Mouse (Mus musculus): ENCODE data around the gene Anapc15. TPM values are rescaled to one million over a fixed set of nuclear protein-coding genes. Genes with fewer than 3 reads are reported as not detected.
A peak's percentile ranks its signal among the peaks of the same experiment; 100 is the strongest.

Anapc15 gene
- polyA plus RNA-seq, 1 experiment from 2014 or later, result 54.0 TPM

GRCm38 (mm10) chr7:101882413-101883154 lies 19.1 kb downstream of the Anapc15 start:
- Histone ChIP-seq H3K4me1 (ENCODE audit: control insufficient read depth, insufficient read depth, low read length) (no peaks in the 10 kb centered on the region), H3K4me3 (ENCODE audit: low read length) (no peak overlapping the region), H3K4me2 (ENCODE audit: low read depth, low read length) (no peak overlapping the region), H3K27ac (ENCODE audit: low read length) (no peak overlapping the region), H3K9me3 (replicated peaks; ENCODE audit: control insufficient read depth, low read length) (no peaks in the 10 kb centered on the region), H3K36me3 (ENCODE audit: control insufficient read depth, insufficient read depth) (no peaks in the 10 kb centered on the region), H3K27me3 (ENCODE audit: control insufficient read depth, insufficient read depth, low read length) (no peaks in the 10 kb centered on the region), H3K9ac (ENCODE audit: low read length) (no peak overlapping the region)
- whole genome bisulfite sequencing, result 66% methylated on average over 9 of the region's 9 CpGs
- no peak for ATAC-seq (replicated peaks; ENCODE audit: extremely low read depth, insufficient read depth, low FRiP score)

DNA sequence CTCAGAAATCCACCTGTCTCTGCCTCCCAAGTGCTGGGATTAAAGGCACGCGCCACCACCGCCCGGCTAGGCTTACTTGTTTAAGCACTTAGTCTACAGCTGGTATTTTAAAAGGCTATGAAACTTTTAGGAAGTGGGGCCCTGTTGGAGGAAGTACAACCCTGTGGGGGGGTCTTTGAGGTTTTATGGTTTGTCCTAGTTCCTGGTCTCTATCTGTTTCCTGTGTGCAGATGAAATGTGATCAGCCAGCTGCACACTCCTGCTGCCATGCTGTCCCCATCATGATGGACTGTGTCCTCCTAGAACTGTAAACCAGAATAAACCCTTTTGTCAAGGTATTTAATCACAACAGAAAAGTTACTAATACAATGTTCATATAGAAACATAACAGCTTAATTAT lies 20.6 kb downstream of the Anapc15 start:
- H3K4me3 ChIP-seq (ENCODE audit: low read length), result no peak overlapping the region
- no peak overlapping the region for H3K4me2 ChIP-seq (ENCODE audit: low read depth, low read length)
- no peak for ATAC-seq (replicated peaks; ENCODE audit: extremely low read depth, insufficient read depth, low FRiP score)
- H3K36me3 ChIP-seq (ENCODE audit: control insufficient read depth, insufficient read depth), result no peaks in the 10 kb centered on the region
- H3K4me1 ChIP-seq (ENCODE audit: control insufficient read depth, insufficient read depth, low read length), result no peaks in the 10 kb centered on the region
- no peaks in the 10 kb centered on the region for H3K27me3 ChIP-seq (ENCODE audit: control insufficient read depth, insufficient read depth, low read length)
- no peak overlapping the region for H3K9ac ChIP-seq (ENCODE audit: low read length)
- WGBS, result 96% methylated on average over 4 of the region's 4 CpGs
- no peaks in the 10 kb centered on the region for H3K9me3 ChIP-seq (replicated peaks; ENCODE audit: control insufficient read depth, low read length)
- no peak overlapping the region for H3K27ac ChIP-seq (ENCODE audit: low read length)

GRCm38 (mm10) chr7:101886274-101886673 lies 22.8 kb downstream of the Anapc15 start:
- Histone ChIP-seq H3K27ac (ENCODE audit: low read length) (no peak overlapping the region), H3K27me3 (ENCODE audit: control insufficient read depth, insufficient read depth, low read length) (no peaks in the 10 kb centered on the region), H3K4me2 (ENCODE audit: low read depth, low read length) (no peak overlapping the region), H3K36me3 (ENCODE audit: control insufficient read depth, insufficient read depth) (no peaks in the 10 kb centered on the region), H3K9ac (ENCODE audit: low read length) (no peak overlapping the region), H3K4me1 (ENCODE audit: control insufficient read depth, insufficient read depth, low read length) (no peaks in the 10 kb centered on the region), H3K4me3 (ENCODE audit: low read length) (no peak overlapping the region), H3K9me3 (replicated peaks; ENCODE audit: control insufficient read depth, low read length) (no peaks in the 10 kb centered on the region)
- WGBS, result 69% methylated on average over 6 of the region's 6 CpGs
- ATAC-seq (replicated peaks; ENCODE audit: extremely low read depth, insufficient read depth, low FRiP score), result no peak

DNA sequence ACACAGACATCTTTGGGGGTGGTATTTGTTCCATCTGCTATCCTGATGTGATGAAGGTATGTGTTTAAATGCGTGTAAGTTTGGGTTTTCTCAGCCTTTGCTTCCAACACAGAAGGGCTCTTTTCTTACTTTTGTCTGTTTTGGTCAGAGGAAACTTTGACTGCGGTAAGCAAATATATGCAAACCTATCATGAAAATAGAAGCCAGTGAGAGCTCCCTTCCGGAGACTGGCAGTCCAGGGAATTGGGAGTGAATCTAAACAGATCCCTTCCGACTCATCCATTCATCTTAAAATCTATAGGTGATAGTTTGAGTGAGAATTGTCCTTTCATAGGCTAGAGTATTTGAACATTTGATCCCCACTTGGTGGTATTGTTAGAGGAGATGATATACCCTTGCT lies 24.9 kb downstream of the Anapc15 start:
- no peak overlapping the region for H3K4me2 ChIP-seq (ENCODE audit: low read depth, low read length)
- no peaks in the 10 kb centered on the region for H3K36me3 ChIP-seq (ENCODE audit: control insufficient read depth, insufficient read depth)
- no peaks in the 10 kb centered on the region for H3K9me3 ChIP-seq (replicated peaks; ENCODE audit: control insufficient read depth, low read length)
- H3K4me3 ChIP-seq (ENCODE audit: low read length), result no peak overlapping the region
- H3K27ac ChIP-seq (ENCODE audit: low read length), result no peak overlapping the region
- 76% methylated on average over 4 of the region's 4 CpGs for WGBS
- H3K4me1 ChIP-seq (ENCODE audit: control insufficient read depth, insufficient read depth, low read length), result no peaks in the 10 kb centered on the region
- no peak for ATAC-seq (replicated peaks; ENCODE audit: extremely low read depth, insufficient read depth, low FRiP score)
- no peaks in the 10 kb centered on the region for H3K27me3 ChIP-seq (ENCODE audit: control insufficient read depth, insufficient read depth, low read length)
- no peak overlapping the region for H3K9ac ChIP-seq (ENCODE audit: low read length)

DNA sequence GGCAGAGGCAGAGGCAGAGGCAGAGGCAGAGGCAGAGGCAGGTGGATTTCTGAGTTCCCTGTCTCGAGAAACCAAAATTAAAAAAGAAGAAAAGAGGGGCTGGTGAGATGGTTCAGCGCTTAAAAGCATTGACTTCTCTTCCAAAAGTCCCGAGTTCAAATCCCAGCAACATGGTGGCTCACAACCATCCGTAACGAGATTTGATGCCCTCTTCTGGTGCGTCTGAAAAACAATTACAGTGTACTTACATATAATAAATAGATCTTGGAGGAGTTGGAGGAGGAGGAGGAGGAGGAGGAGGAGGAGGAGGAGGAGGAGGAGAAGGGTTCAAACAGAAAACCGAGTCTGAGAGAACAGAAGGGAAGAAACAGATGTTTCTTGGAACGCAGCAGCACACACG lies 32.2 kb downstream of the Anapc15 start:
- Histone ChIP-seq H3K9ac (ENCODE audit: low read length) (peak overlapping the region; percentile 68), H3K27ac (ENCODE audit: low read length) (peak overlapping the region; percentile 89), H3K9me3 (replicated peaks; ENCODE audit: control insufficient read depth, low read length) (no peaks in the 10 kb centered on the region), H3K4me1 (ENCODE audit: control insufficient read depth, insufficient read depth, low read length) (peaks cover 4% of the 10 kb centered on the region), H3K4me3 (ENCODE audit: low read length) (peak overlapping the region; percentile 69), H3K36me3 (ENCODE audit: control insufficient read depth, insufficient read depth) (no peaks in the 10 kb centered on the region), H3K4me2 (ENCODE audit: low read depth, low read length) (peak overlapping the region; percentile 59), H3K27me3 (ENCODE audit: control insufficient read depth, insufficient read depth, low read length) (no peaks in the 10 kb centered on the region)
- ATAC-seq (replicated peaks; ENCODE audit: extremely low read depth, insufficient read depth, low FRiP score), result no peak
- 41% methylated on average over 9 of the region's 9 CpGs for WGBS

- under 1% methylated on average over 57 of the region's 57 CpGs for WGBS
- peak overlapping the region; percentile 89 for H3K27ac ChIP-seq (ENCODE audit: low read length)
- peak overlapping the region; percentile 59 for H3K4me2 ChIP-seq (ENCODE audit: low read depth, low read length)
- peak overlapping the region; percentile 69 for H3K4me3 ChIP-seq (ENCODE audit: low read length)
- no peaks in the 10 kb centered on the region for H3K36me3 ChIP-seq (ENCODE audit: control insufficient read depth, insufficient read depth)
- ATAC-seq (replicated peaks; ENCODE audit: extremely low read depth, insufficient read depth, low FRiP score), result peak; percentile 97
- H3K27me3 ChIP-seq (ENCODE audit: control insufficient read depth, insufficient read depth, low read length), result no peaks in the 10 kb centered on the region
- H3K4me1 ChIP-seq (ENCODE audit: control insufficient read depth, insufficient read depth, low read length), result peaks cover 4% of the 10 kb centered on the region
- peak overlapping the region; percentile 71 for H3K9ac ChIP-seq (ENCODE audit: low read length)
- H3K9me3 ChIP-seq (replicated peaks; ENCODE audit: control insufficient read depth, low read length), result no peaks in the 10 kb centered on the region
Observed at GRCm38 (mm10) chr7:101896104-101897066, 32.9 kb downstream of the Anapc15 start.

DNA sequence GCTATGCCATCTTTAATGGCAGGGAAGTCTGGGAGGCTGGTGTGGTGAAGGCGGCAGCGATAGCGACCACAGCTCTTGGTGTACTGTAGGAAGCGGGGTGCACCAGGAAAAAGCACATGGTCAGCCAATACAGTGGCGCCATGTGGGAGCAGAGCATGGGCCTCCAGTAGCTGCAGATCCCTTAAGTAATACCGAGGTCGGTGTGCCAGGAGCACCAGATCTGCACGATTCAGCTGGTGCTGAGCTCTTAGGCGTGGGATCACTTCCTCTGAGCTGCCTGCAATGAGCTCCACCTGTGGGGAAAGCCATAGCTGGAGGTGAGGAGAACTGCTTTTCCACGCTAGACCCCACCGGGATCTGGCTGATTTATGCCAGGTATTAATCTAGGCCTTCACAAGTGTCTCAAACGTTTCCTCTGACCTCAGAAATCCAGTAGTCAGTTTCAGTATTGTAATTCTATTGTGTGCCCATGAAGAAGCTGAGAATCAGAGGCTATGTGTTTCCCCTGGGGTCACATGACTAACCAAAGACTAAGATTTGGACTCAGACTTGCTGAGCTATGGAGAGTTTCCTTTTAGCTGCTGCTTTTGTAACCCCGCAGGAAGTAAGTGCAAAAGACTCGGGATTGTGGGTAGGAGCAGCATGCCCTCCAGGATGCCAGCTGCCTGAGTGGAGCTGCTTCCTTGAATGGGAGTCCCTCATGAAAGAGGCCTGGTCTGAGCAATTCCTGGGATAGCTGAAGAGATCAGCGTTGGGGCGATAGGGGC lies 37.0 kb downstream of the Anapc15 start:
- Histone ChIP-seq H3K27ac (ENCODE audit: low read length) (no peak overlapping the region), H3K4me1 (ENCODE audit: control insufficient read depth, insufficient read depth, low read length) (peaks cover 10% of the 10 kb centered on the region), H3K4me3 (ENCODE audit: low read length) (no peak overlapping the region), H3K36me3 (ENCODE audit: control insufficient read depth, insufficient read depth) (no peaks in the 10 kb centered on the region), H3K4me2 (ENCODE audit: low read depth, low read length) (no peak overlapping the region), H3K27me3 (ENCODE audit: control insufficient read depth, insufficient read depth, low read length) (no peaks in the 10 kb centered on the region), H3K9me3 (replicated peaks; ENCODE audit: control insufficient read depth, low read length) (no peaks in the 10 kb centered on the region; the same call in 1 of the 2 replicates), H3K9ac (ENCODE audit: low read length) (no peak overlapping the region)
- WGBS, result 88% methylated on average over 16 of the region's 16 CpGs
- ATAC-seq (replicated peaks; ENCODE audit: extremely low read depth, insufficient read depth, low FRiP score), result no peak

DNA sequence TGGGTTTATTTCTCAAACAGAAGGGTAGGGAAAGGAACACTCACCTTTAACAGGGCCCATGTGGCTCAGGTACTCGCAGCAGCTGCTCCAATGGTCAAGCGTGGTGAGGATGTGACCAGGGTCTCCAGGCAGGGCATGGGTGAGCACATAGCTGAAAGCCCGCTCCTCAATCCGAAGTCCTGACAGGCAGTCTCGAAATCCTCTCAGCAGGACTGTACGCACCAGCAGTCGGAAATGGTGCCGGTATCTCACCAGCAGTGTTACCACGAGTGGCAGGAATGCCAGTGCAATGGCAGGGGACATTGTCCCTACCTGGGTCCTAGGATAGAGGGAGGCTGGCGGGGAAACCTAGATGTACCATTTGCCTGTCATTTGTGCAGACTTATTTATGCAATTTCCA lies 38.5 kb downstream of the Anapc15 start:
- WGBS, result 94% methylated on average over 10 of the region's 10 CpGs
- H3K4me2 ChIP-seq (ENCODE audit: low read depth, low read length), result no peak overlapping the region
- no peaks in the 10 kb centered on the region for H3K36me3 ChIP-seq (ENCODE audit: control insufficient read depth, insufficient read depth)
- H3K9ac ChIP-seq (ENCODE audit: low read length), result no peak overlapping the region
- no peak overlapping the region for H3K4me3 ChIP-seq (ENCODE audit: low read length)
- peaks cover 15% of the 10 kb centered on the region for H3K4me1 ChIP-seq (ENCODE audit: control insufficient read depth, insufficient read depth, low read length)
- H3K9me3 ChIP-seq (replicated peaks; ENCODE audit: control insufficient read depth, low read length), result no peaks in the 10 kb centered on the region; the same call in 1 of the 2 replicates
- H3K27ac ChIP-seq (ENCODE audit: low read length), result no peak overlapping the region
- no peak for ATAC-seq (replicated peaks; ENCODE audit: extremely low read depth, insufficient read depth, low FRiP score)
- H3K27me3 ChIP-seq (ENCODE audit: control insufficient read depth, insufficient read depth, low read length), result no peaks in the 10 kb centered on the region

Data from heart, embryonic 16.5 days (tissue).